Mouse (Mus musculus) adrenal gland, adult 18-20 months (tissue): ENCODE measurements around the gene 2310079G19Rik. TPM values are rescaled to one million over a fixed set of nuclear protein-coding genes. Genes with fewer than 3 reads are reported as not detected.

Experiments
- total RNA-seq, 2 experiments: library from RNA; stranded (reverse); gene quantifications; 1 replicate in 1 of 2; 2 replicates in 1 of 2; pipeline ENCODE4 v1.2.3; 2021

2310079G19Rik gene
- total RNA-seq, 2 experiments from 2014 or later, result not detected

Other genes starting within 250 kb of the 2310079G19Rik start
- not detected for gene Cldn17, start 120.7 kb downstream of the 2310079G19Rik start, total RNA-seq
- gene Cldn8, start 64.5 kb downstream of the 2310079G19Rik start, total RNA-seq, result not detected
- gene Krtap24-1, start 15.4 kb downstream of the 2310079G19Rik start, total RNA-seq, result not detected
- not detected for gene Krtap26-1, start 20.1 kb upstream of the 2310079G19Rik start, total RNA-seq
- gene Krtap27-1, start 44.0 kb upstream of the 2310079G19Rik start, total RNA-seq, result not detected
- gene 2310061N02Rik, start 80.3 kb upstream of the 2310079G19Rik start, total RNA-seq, result not detected
- not detected for gene Krtap13-1, start 101.2 kb upstream of the 2310079G19Rik start, total RNA-seq
- gene Krtap13, start 124.0 kb upstream of the 2310079G19Rik start, total RNA-seq, result not detected
- gene 2310034C09Rik, start 131.2 kb upstream of the 2310079G19Rik start, total RNA-seq, result not detected
- not detected for gene 2310057N15Rik, start 146.5 kb upstream of the 2310079G19Rik start, total RNA-seq
- not detected for gene Gm5965, start 150.2 kb upstream of the 2310079G19Rik start, total RNA-seq
- not detected for gene Gm20741, start 184.6 kb upstream of the 2310079G19Rik start, total RNA-seq
- gene Krtap15, start 192.5 kb upstream of the 2310079G19Rik start, total RNA-seq, result not detected
- not detected for gene Krtap14, start 198.5 kb upstream of the 2310079G19Rik start, total RNA-seq
- not detected for gene Krtap19-1, start 241.7 kb upstream of the 2310079G19Rik start, total RNA-seq
- not detected for gene Krtap19-2, start 246.6 kb upstream of the 2310079G19Rik start, total RNA-seq